Mouse (Mus musculus): ENCODE results near the gene Zfyve1.

GRCm38 (mm10) chr12:83578356-83578755, 18.7 kb downstream of the Zfyve1 start:
- no peak for TF ChIP-seq CTCF (conservative IDR thresholded peaks at IDR 0.05; ENCODE audit: low read length)
- TF ChIP-seq NANOG (IDR thresholded peaks at IDR 0.05; ENCODE audit: borderline replicate concordance, low read length): no peak; the same call in 1 of the 2 replicates

Measured in E14TG2a.4 (cell line).